Mouse (Mus musculus) E14TG2a.4 (cell line): ENCODE data around the gene App.

Source experiments
- CTCF ChIP-seq: conservative IDR thresholded peaks from 2 replicates; pipeline ENCODE4 v1.5.1; 2014; ENCODE audit warnings: low read length
- POU5F1 ChIP-seq: IDR thresholded peaks from 2 replicates; pipeline ENCODE4 v1.6.1; 2014; ENCODE audit warnings: low read length, borderline replicate concordance

DNA sequence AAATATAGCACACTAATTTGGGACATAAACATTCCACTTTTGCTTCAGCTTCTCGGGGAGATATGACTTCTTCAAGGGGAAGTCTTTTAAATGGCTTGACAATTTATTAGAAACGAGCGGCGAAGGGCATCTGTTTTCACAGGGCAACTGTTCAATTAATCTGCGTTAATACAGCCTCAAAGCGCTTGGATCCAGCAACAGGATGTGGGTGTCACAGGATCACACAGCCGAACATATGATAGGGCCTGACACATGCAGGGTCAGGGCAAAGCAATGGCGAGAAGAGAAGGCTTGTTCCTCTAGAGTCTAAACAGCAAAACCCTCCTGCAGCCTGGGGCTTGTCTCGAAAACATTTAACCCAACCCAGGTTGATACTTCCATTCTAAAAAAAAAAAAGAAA lies 22.7 kb downstream of the App start:
- TF ChIP-seq CTCF: no peak
- TF ChIP-seq POU5F1: no peak
